Mouse (Mus musculus): Measurements from ENCODE around the gene Olfr525. TPM values are rescaled to one million over a fixed set of nuclear protein-coding genes. Genes with fewer than 3 reads are reported as not detected.

Gene Olfr525
- not detected for polyA plus RNA-seq (2012; fragmentation: generic; extraction: Trizol)
- long read RNA-seq, experiment 1 = 0 reads
- long read RNA-seq, experiment 2 = 0 reads

DNA sequence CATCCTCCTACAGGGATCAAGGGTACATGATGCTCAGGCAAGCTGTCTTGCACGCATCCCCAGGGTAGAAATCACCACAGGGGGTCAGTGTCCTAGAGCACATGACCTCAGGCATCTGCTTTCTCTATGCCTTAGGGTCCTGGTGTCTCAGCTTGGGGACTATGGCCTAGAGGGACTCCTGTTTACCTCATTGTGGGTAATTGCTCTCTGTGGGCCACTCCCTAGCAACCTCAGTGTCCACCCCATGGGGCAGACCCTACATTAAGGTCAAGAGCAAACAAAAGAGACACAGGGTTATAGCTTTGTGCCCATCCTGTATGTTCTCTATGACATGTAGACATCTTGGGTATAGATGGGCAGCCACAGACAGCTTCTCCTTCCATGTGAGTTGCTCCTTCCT, at the start of gene Olfr525:
Olfr525 (plus strand) TSS at position 301 of the 400 bp plus-strand sequence.
- TF ChIP-seq USF1 (IDR thresholded peaks at IDR 0.05; ENCODE audit: low read depth) (no peak), CTCF (IDR thresholded peaks at IDR 0.05; ENCODE audit: control insufficient read depth, insufficient read depth, insufficient read length) (no peak), CEBPB (IDR thresholded peaks at IDR 0.05; ENCODE audit: low read depth) (no peak), MYOG (IDR thresholded peaks at IDR 0.05; ENCODE audit: control insufficient read depth, extremely low read depth, insufficient read length) (no peak), MYOD1 (IDR thresholded peaks at IDR 0.05; ENCODE audit: control insufficient read depth, insufficient read length, low read depth) (no peak), MAX (IDR thresholded peaks at IDR 0.05) (no peak), FOSL1 (IDR thresholded peaks at IDR 0.05; ENCODE audit: insufficient read depth, low read length, poor library complexity, severe bottlenecking) (no peak)
- Histone ChIP-seq H3K27me3 (ENCODE audit: control insufficient read depth, insufficient read depth, insufficient read length) (no peaks in the 10 kb centered on the region), H3K36me3 (ENCODE audit: control insufficient read depth, insufficient read depth) (no peaks in the 10 kb centered on the region), H3ac (ENCODE audit: control insufficient read depth, insufficient read length, low read depth) (no peak within 1 kb of the TSS), H3K4me3 (ENCODE audit: insufficient read depth, poor library complexity, severe bottlenecking) (no peak within 1 kb of the TSS), H3K79me2 (ENCODE audit: control insufficient read depth, insufficient read depth) (no peaks in the 10 kb centered on the region), H3K79me3 (ENCODE audit: low read depth) (no peaks in the 10 kb centered on the region)

DNA sequence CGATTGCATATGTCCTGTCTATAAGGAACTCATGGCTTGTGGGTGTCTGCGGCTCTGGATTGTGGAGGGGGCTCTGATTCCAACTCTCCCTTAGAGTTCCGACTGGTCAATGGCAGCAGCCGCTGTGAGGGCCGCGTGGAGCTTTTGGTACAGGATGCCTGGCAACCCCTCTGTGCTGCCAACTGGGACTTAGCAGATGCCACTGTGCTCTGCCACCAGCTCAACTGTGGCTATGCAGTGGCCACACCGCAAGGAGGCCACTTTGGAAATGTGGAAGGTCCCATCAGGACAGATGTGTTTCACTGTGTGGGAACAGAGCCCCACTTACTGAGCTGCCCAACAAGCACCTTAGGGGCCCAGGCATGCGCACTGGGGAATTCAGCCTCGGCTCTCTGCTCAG, 24.9 kb upstream of the Olfr525 start:
- H3K79me3 ChIP-seq (ENCODE audit: low read depth) = no peaks in the 10 kb centered on the region
- no peaks in the 10 kb centered on the region for H3K27me3 ChIP-seq (ENCODE audit: control insufficient read depth, insufficient read depth, insufficient read length)
- TF ChIP-seq FOSL1 (IDR thresholded peaks at IDR 0.05; ENCODE audit: insufficient read depth, low read length, poor library complexity, severe bottlenecking) (no peak), MYOG (IDR thresholded peaks at IDR 0.05; ENCODE audit: control insufficient read depth, extremely low read depth, insufficient read length) (no peak), CTCF (IDR thresholded peaks at IDR 0.05; ENCODE audit: control insufficient read depth, insufficient read depth, insufficient read length) (no peak), MYOD1 (IDR thresholded peaks at IDR 0.05; ENCODE audit: control insufficient read depth, insufficient read length, low read depth) (no peak), MAX (IDR thresholded peaks at IDR 0.05) (no peak), USF1 (IDR thresholded peaks at IDR 0.05; ENCODE audit: low read depth) (no peak), CEBPB (IDR thresholded peaks at IDR 0.05; ENCODE audit: low read depth) (no peak)
- H3K4me3 ChIP-seq (ENCODE audit: insufficient read depth, poor library complexity, severe bottlenecking) = no peak overlapping the region
- H3ac ChIP-seq (ENCODE audit: control insufficient read depth, insufficient read length, low read depth) = no peak overlapping the region
- H3K36me3 ChIP-seq (ENCODE audit: control insufficient read depth, insufficient read depth) = no peaks in the 10 kb centered on the region
- H3K79me2 ChIP-seq (ENCODE audit: control insufficient read depth, insufficient read depth) = no peaks in the 10 kb centered on the region

DNA sequence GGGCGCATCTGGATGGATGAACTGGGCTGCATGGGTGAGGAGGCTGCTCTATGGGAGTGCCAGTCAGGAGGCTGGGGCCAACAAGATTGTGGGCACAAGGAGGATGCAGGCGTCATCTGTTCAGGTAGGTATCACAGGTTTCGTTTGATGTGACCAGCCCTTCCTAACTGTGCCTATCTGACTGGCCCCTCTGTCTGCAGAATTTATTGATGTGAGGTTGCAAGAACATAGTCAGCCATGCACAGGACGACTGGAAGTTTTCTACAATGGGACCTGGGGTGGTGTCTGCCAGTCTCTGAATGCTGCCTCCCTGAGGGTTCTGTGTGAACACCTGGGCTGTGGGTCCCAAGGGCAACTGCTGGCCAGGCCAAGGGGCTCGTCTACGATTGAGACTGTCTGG, 23.8 kb upstream of the Olfr525 start:
- H3K79me3 ChIP-seq (ENCODE audit: low read depth) = no peaks in the 10 kb centered on the region
- no peaks in the 10 kb centered on the region for H3K36me3 ChIP-seq (ENCODE audit: control insufficient read depth, insufficient read depth)
- TF ChIP-seq CTCF (IDR thresholded peaks at IDR 0.05; ENCODE audit: control insufficient read depth, insufficient read depth, insufficient read length) (no peak), FOSL1 (IDR thresholded peaks at IDR 0.05; ENCODE audit: insufficient read depth, low read length, poor library complexity, severe bottlenecking) (no peak), MAX (IDR thresholded peaks at IDR 0.05) (no peak), MYOD1 (IDR thresholded peaks at IDR 0.05; ENCODE audit: control insufficient read depth, insufficient read length, low read depth) (no peak), CEBPB (IDR thresholded peaks at IDR 0.05; ENCODE audit: low read depth) (no peak), USF1 (IDR thresholded peaks at IDR 0.05; ENCODE audit: low read depth) (no peak), MYOG (IDR thresholded peaks at IDR 0.05; ENCODE audit: control insufficient read depth, extremely low read depth, insufficient read length) (no peak)
- no peaks in the 10 kb centered on the region for H3K27me3 ChIP-seq (ENCODE audit: control insufficient read depth, insufficient read depth, insufficient read length)
- no peak overlapping the region for H3K4me3 ChIP-seq (ENCODE audit: insufficient read depth, poor library complexity, severe bottlenecking)
- no peak overlapping the region for H3ac ChIP-seq (ENCODE audit: control insufficient read depth, insufficient read length, low read depth)
- no peaks in the 10 kb centered on the region for H3K79me2 ChIP-seq (ENCODE audit: control insufficient read depth, insufficient read depth)

DNA sequence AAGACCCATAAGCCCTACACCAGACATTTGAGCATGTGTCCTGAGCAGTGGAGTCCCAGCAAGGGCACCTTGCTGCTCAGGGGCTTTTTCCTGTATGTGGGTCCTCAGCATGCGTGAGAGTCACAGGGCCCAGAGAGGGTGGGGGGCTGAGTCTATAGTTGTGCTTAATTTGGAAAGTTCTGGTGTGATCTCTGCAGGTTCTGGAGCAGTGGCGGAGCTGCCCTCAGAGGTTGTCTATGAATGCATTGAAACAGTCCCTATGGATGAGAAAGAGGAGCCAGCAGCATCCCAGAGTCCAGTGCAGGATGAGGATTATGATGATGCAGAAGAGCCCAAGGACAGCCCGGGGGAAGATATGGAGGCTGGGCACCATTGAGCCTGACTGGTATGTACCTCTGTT, 21.2 kb upstream of the Olfr525 start:
- no peak overlapping the region for H3ac ChIP-seq (ENCODE audit: control insufficient read depth, insufficient read length, low read depth)
- no peaks in the 10 kb centered on the region for H3K36me3 ChIP-seq (ENCODE audit: control insufficient read depth, insufficient read depth)
- no peak overlapping the region for H3K4me3 ChIP-seq (ENCODE audit: insufficient read depth, poor library complexity, severe bottlenecking)
- TF ChIP-seq USF1 (IDR thresholded peaks at IDR 0.05; ENCODE audit: low read depth) = no peak
- no peak for TF ChIP-seq CTCF (IDR thresholded peaks at IDR 0.05; ENCODE audit: control insufficient read depth, insufficient read depth, insufficient read length)
- no peak for TF ChIP-seq FOSL1 (IDR thresholded peaks at IDR 0.05; ENCODE audit: insufficient read depth, low read length, poor library complexity, severe bottlenecking)
- H3K27me3 ChIP-seq (ENCODE audit: control insufficient read depth, insufficient read depth, insufficient read length) = no peaks in the 10 kb centered on the region
- H3K79me2 ChIP-seq (ENCODE audit: control insufficient read depth, insufficient read depth) = no peaks in the 10 kb centered on the region
- H3K79me3 ChIP-seq (ENCODE audit: low read depth) = no peaks in the 10 kb centered on the region

DNA sequence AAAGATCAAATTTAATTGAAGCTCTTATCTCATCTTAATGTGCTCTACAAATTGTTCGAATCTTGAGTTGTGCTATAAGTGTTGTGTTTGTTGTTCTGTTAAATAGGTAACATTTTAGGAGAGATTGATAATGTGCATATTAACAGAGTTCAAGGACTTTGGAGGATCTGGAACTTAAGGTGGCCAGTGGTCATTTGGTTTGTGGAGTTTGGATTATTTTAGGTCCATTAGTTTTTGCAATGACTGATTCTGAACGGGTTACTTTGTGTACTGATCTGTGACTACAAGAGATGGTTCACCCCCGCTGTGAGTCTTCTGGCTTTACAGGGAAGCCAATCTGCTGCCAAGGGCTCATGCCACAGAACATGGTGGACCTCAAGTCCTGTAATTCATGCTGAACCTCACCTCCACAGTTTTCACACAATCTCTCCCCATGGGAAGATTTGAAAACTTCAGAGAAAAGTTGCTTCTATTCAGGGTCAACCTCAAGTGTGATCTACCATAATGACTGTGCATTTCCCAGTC, 735 bp upstream of the Olfr525 start:
- Histone ChIP-seq H3ac (ENCODE audit: control insufficient read depth, insufficient read length, low read depth) (no peak overlapping the region), H3K79me3 (ENCODE audit: low read depth) (no peaks in the 10 kb centered on the region), H3K4me3 (ENCODE audit: insufficient read depth, poor library complexity, severe bottlenecking) (no peak overlapping the region), H3K79me2 (ENCODE audit: control insufficient read depth, insufficient read depth) (no peaks in the 10 kb centered on the region), H3K27me3 (ENCODE audit: control insufficient read depth, insufficient read depth, insufficient read length) (no peaks in the 10 kb centered on the region), H3K36me3 (ENCODE audit: control insufficient read depth, insufficient read depth) (no peaks in the 10 kb centered on the region)
- TF ChIP-seq MAX (IDR thresholded peaks at IDR 0.05) (no peak), MYOG (IDR thresholded peaks at IDR 0.05; ENCODE audit: control insufficient read depth, extremely low read depth, insufficient read length) (no peak), FOSL1 (IDR thresholded peaks at IDR 0.05; ENCODE audit: insufficient read depth, low read length, poor library complexity, severe bottlenecking) (no peak), USF1 (IDR thresholded peaks at IDR 0.05; ENCODE audit: low read depth) (no peak), CTCF (IDR thresholded peaks at IDR 0.05; ENCODE audit: control insufficient read depth, insufficient read depth, insufficient read length) (no peak), MYOD1 (IDR thresholded peaks at IDR 0.05; ENCODE audit: control insufficient read depth, insufficient read length, low read depth) (no peak), CEBPB (IDR thresholded peaks at IDR 0.05; ENCODE audit: low read depth) (no peak)

GRCm38 (mm10) chr7:140321135-140321534, 477 bp downstream of the Olfr525 start:
- TF ChIP-seq CEBPB (IDR thresholded peaks at IDR 0.05; ENCODE audit: low read depth) (no peak), USF1 (IDR thresholded peaks at IDR 0.05; ENCODE audit: low read depth) (no peak), MYOG (IDR thresholded peaks at IDR 0.05; ENCODE audit: control insufficient read depth, extremely low read depth, insufficient read length) (no peak), MAX (IDR thresholded peaks at IDR 0.05) (no peak), MYOD1 (IDR thresholded peaks at IDR 0.05; ENCODE audit: control insufficient read depth, insufficient read length, low read depth) (no peak), CTCF (IDR thresholded peaks at IDR 0.05; ENCODE audit: control insufficient read depth, insufficient read depth, insufficient read length) (no peak), FOSL1 (IDR thresholded peaks at IDR 0.05; ENCODE audit: insufficient read depth, low read length, poor library complexity, severe bottlenecking) (no peak)
- Histone ChIP-seq H3ac (ENCODE audit: control insufficient read depth, insufficient read length, low read depth) (no peak overlapping the region), H3K79me3 (ENCODE audit: low read depth) (no peaks in the 10 kb centered on the region), H3K36me3 (ENCODE audit: control insufficient read depth, insufficient read depth) (no peaks in the 10 kb centered on the region), H3K79me2 (ENCODE audit: control insufficient read depth, insufficient read depth) (no peaks in the 10 kb centered on the region), H3K4me3 (ENCODE audit: insufficient read depth, poor library complexity, severe bottlenecking) (no peak overlapping the region), H3K27me3 (ENCODE audit: control insufficient read depth, insufficient read depth, insufficient read length) (no peaks in the 10 kb centered on the region)
